Comparison of ENCODE assay signal across 1 mouse cellular context in the genomic region with DNA sequence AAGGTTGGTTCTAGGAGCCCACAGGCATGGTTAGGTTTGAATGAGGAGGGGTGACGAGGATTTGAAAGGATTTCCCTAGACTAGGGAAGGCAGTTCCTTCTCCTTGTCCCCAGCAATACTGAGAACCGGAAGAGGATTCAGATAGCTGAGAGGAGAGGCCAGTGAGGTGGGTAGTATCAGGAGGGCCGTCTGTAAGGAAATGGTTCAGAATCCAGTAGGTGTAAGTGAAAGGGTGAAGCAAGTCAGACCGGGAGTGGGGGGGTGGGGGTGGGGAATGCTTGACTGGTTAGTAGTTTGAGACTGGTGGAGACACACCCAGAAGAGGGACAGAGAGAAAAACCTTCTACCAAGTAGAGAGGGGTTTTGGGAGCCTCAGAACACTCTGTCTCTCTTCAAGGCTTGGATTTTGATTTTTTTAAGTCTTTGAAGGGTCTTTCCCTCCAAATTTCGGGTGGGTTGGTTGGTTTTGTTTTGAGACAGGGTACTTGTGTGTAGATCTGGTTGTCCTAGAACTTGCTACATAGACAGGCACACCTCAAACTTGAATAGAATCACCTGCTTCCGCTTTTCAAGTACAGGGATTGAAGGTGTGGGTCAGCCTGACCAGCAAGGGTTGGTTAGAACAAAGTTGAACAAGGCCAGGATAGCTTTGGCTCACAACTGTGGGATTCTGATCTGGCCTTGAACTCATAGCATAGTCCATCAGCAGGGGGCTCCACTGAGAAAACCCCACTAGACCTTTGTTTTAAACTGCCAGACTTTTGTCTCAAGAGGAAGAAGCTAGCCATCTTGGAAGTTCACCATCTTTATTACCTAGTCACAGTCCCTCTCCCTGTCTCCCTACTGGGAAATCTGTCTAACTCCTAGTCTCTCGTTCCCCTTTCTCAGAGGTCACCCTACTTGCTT.
TF ChIP-seq lines count a peak whose summit lies in the region.

No protein-coding gene starts in this region.

TF ChIP-seq in CH12.LX, 34 proteins besides CTCF, POLR2A, EP300 and RAD21 (continued from another document):
- TF ChIP-seq UBTF (IDR thresholded peaks at IDR 0.05; ENCODE audit: low read depth, low read length) (no peak), TCF12 (IDR thresholded peaks at IDR 0.05; ENCODE audit: low read depth, low read length) (peak; percentile 46; the same call in 1 of the 2 replicates), MAZ (IDR thresholded peaks at IDR 0.05; ENCODE audit: low read depth, low read length) (peak; percentile 55; the same call in 1 of the 2 replicates), USF2 (conservative IDR thresholded peaks at IDR 0.05; ENCODE audit: low read depth, low read length) (no peak), POLR2AphosphoS2 (IDR thresholded peaks at IDR 0.05; ENCODE audit: low read depth, low read length) (no peak), MAFK (IDR thresholded peaks at IDR 0.05; ENCODE audit: insufficient replicate concordance, low read length) (no peak), TBP (conservative IDR thresholded peaks at IDR 0.05; ENCODE audit: low read depth, low read length) (peak; percentile 61; the same call in 1 of the 2 replicates), CHD1 (IDR thresholded peaks at IDR 0.05; ENCODE audit: low read depth, low read length) (peak; percentile 21; the same call in 1 of the 2 replicates), GABPA (IDR thresholded peaks at IDR 0.05; ENCODE audit: insufficient replicate concordance, low read depth, low read length) (no peak), JUND (conservative IDR thresholded peaks at IDR 0.05; ENCODE audit: low read depth, low read length) (peak; percentile 56; the same call in 1 of the 2 replicates), RCOR1 (conservative IDR thresholded peaks at IDR 0.05; ENCODE audit: low read depth, low read length) (no peak; the same call in 1 of the 2 replicates), MEF2A (IDR thresholded peaks at IDR 0.05; ENCODE audit: borderline replicate concordance, low read depth, low read length) (peak; percentile 12), ELF1 (IDR thresholded peaks at IDR 0.05; ENCODE audit: low read depth, low read length) (peak; percentile 52; the same call in 1 of the 2 replicates), MYC (IDR thresholded peaks at IDR 0.05; ENCODE audit: low read depth, low read length) (no peak), NELFE (IDR thresholded peaks at IDR 0.05; ENCODE audit: low read depth, low read length) (peak; percentile 56; the same call in 1 of the 2 replicates), SIN3A (IDR thresholded peaks at IDR 0.05; ENCODE audit: low read length) (0 out of 2 replicates have a peak, but pooled peaks have one; percentile 56)
